Mouse (Mus musculus) liver, adult 2 months (tissue): ENCODE data around the gene Ckap5. TPM values are rescaled to one million over a fixed set of nuclear protein-coding genes. Genes with fewer than 3 reads are reported as not detected.
A peak's percentile ranks its signal among the peaks of the same experiment; 100 is the strongest.

Experiments used
- DNase-seq: peaks from one replicate; pipeline ENCODE4 v3.0.0-alpha.2; 2011; ENCODE audit warnings: low read depth, low spot score; ENCODE audit errors: extremely low read depth
- H3K27ac ChIP-seq: fragments of 200-500 bp; replicated peaks from 2 replicates; pipeline ENCODE4 v1.5.1; 2012; ENCODE audit warnings: low read depth, mild to moderate bottlenecking, control low read depth, inconsistent platforms, low read length; ENCODE audit not compliant: insufficient read depth
- H3K27me3 ChIP-seq: fragments of 200-500 bp; 2 replicates; pipeline ENCODE4 v1.6.1; 2012; ENCODE audit warnings: mild to moderate bottlenecking, moderate library complexity, low read length, inconsistent platforms; ENCODE audit not compliant: control insufficient read depth, insufficient read depth
- H3K36me3 ChIP-seq: fragments of 200-500 bp; 2 replicates; pipeline ENCODE4 v1.6.1; 2012; ENCODE audit warnings: low read length, inconsistent platforms; ENCODE audit not compliant: control insufficient read depth, insufficient read depth
- H3K4me1 ChIP-seq: fragments of 200-500 bp; 2 replicates; pipeline ENCODE4 v1.6.1; 2011; ENCODE audit warnings: low read length; ENCODE audit not compliant: control insufficient read depth, insufficient read depth
- H3K4me3 ChIP-seq: fragments of 200-500 bp; 2 replicates; pipeline ENCODE4 v1.5.1; 2011; ENCODE audit warnings: low read depth, mild to moderate bottlenecking, control low read depth, low read length, moderate library complexity; ENCODE audit not compliant: insufficient read depth
- H3K79me2 ChIP-seq: fragments of 200-500 bp; 2 replicates; pipeline ENCODE4 v1.6.1; 2012; ENCODE audit warnings: inconsistent platforms, mild to moderate bottlenecking, low read length, moderate library complexity; ENCODE audit not compliant: control insufficient read depth, insufficient read depth
- H3K9ac ChIP-seq: fragments of 200-500 bp; 2 replicates; pipeline ENCODE4 v1.6.1; 2012; ENCODE audit warnings: low read depth, mild to moderate bottlenecking, control low read depth, inconsistent platforms, low read length
- CTCF ChIP-seq: fragments of 200-500 bp; IDR thresholded peaks from 2 replicates; pipeline ENCODE4 v1.5.1; 2011; ENCODE audit warnings: low read depth, low read length, control low read depth
- POLR2A ChIP-seq: fragments of 200-500 bp; IDR thresholded peaks from 2 replicates; pipeline ENCODE4 v1.6.1; 2011; ENCODE audit warnings: low read length, control low read depth; ENCODE audit not compliant: insufficient read depth; ENCODE audit errors: extremely low read depth
- WGBS: fragments of 180-500 bp; shearing (Covaris S2); methylation state at CpG from one replicate; pipeline ENCODE4 v1.1.7; 2018; 5-methylcytosine and 5-hydroxymethylcytosine counted together
- polyA plus RNA-seq: library from polyadenylated mRNA; depleted of rRNA; stranded (reverse); fragments of >200 nt; gene quantifications from 2 replicates; pipeline ENCODE4 v1.2.3, GENCODE M21; 2012
- total RNA-seq: library from RNA; depleted of rRNA; stranded (reverse); fragments of >200 nt; gene quantifications from 2 replicates; pipeline ENCODE4 v1.2.3, GENCODE M21; 2014

Gene Ckap5
- total and polyA plus RNA-seq, 2 experiments, result 1.9 to 14.9 TPM

- H3K4me3 ChIP-seq, result no peak overlapping the region
- no peak overlapping the region for H3K27ac ChIP-seq
- 93% methylated on average over 11 of the region's 11 CpGs for WGBS
Measured at GRCm38 (mm10) chr2:91644021-91644420, 117.5 kb downstream of the Ckap5 start.

GRCm38 (mm10) chr2:91645354-91645753 lies 118.8 kb downstream of the Ckap5 start:
- no peak for TF ChIP-seq CTCF
- no peak for TF ChIP-seq POLR2A
- Histone ChIP-seq H3K27me3 (no peaks in the 10 kb centered on the region), H3K36me3 (peaks cover 7% of the 10 kb centered on the region; the same call in 1 of the 2 replicates), H3K79me2 (peaks cover 4% of the 10 kb centered on the region; the same call in 1 of the 2 replicates), H3K4me1 (no peaks in the 10 kb centered on the region), H3K4me3 (no peak overlapping the region), H3K9ac (no peak overlapping the region), H3K27ac (no peak overlapping the region)
- WGBS, result 97% methylated on average over 15 of the region's 15 CpGs
- DNase-seq, result no peak

More at GRCm38 (mm10) chr2:91644021-91644420, 117.5 kb downstream of the Ckap5 start:
- DNase-seq, result no peak
- H3K79me2 ChIP-seq, result peaks cover under 1% of the 10 kb centered on the region; the same call in 1 of the 2 replicates
- TF ChIP-seq CTCF (no peak), POLR2A (no peak)
- peaks cover 7% of the 10 kb centered on the region; the same call in 1 of the 2 replicates for H3K36me3 ChIP-seq
- no peaks in the 10 kb centered on the region for H3K4me1 ChIP-seq
- no peak overlapping the region for H3K9ac ChIP-seq
- H3K27me3 ChIP-seq, result no peaks in the 10 kb centered on the region

- 93% methylated on average over 11 of the region's 11 CpGs for WGBS
- Histone ChIP-seq H3K36me3 (peaks cover 7% of the 10 kb centered on the region; the same call in 1 of the 2 replicates), H3K4me1 (no peaks in the 10 kb centered on the region), H3K9ac (no peak overlapping the region), H3K27me3 (no peaks in the 10 kb centered on the region), H3K4me3 (no peak overlapping the region), H3K79me2 (peaks cover 4% of the 10 kb centered on the region; the same call in 1 of the 2 replicates), H3K27ac (no peak overlapping the region)
- TF ChIP-seq CTCF (no peak), POLR2A (no peak)
- DNase-seq, result no peak
Measured at GRCm38 (mm10) chr2:91645811-91646210, 119.2 kb downstream of the Ckap5 start.

GRCm38 (mm10) chr2:91646733-91647132 lies 120.2 kb downstream of the Ckap5 start:
- WGBS, result 23% methylated on average over 1 of the region's 1 CpGs
- Histone ChIP-seq H3K79me2 (peaks cover 4% of the 10 kb centered on the region; the same call in 1 of the 2 replicates), H3K4me1 (peaks cover 3% of the 10 kb centered on the region; the same call in 1 of the 2 replicates), H3K4me3 (no peak overlapping the region), H3K27ac (no peak overlapping the region), H3K9ac (no peak overlapping the region), H3K36me3 (peaks cover 7% of the 10 kb centered on the region; the same call in 1 of the 2 replicates), H3K27me3 (no peaks in the 10 kb centered on the region)
- TF ChIP-seq POLR2A (no peak), CTCF (peak; percentile 75)
- DNase-seq, result peak; percentile 56

GRCm38 (mm10) chr2:91649152-91649551 lies 122.6 kb downstream of the Ckap5 start:
- H3K4me1 ChIP-seq, result peaks cover 3% of the 10 kb centered on the region; the same call in 1 of the 2 replicates
- TF ChIP-seq POLR2A (no peak), CTCF (no peak)

GRCm38 (mm10) chr2:91649553-91650359 lies 123.2 kb downstream of the Ckap5 start, which contains the start of the genes Zfp408 and Arhgap1:
Gene Zfp408 (minus strand): TSS chr2:91649791.
Gene Arhgap1 (plus strand): TSS chr2:91649860.
- H3K4me3 ChIP-seq, result peak within 1 kb of the TSS; percentile 83
- peaks cover 4% of the 10 kb centered on the region; the same call in 1 of the 2 replicates for H3K79me2 ChIP-seq
- H3K36me3 ChIP-seq, result peaks cover 12% of the 10 kb centered on the region; the same call in 1 of the 2 replicates
- peak; percentile 97 for DNase-seq
- peak within 1 kb of the TSS; percentile 72 for H3K9ac ChIP-seq
- peaks cover 3% of the 10 kb centered on the region; the same call in 1 of the 2 replicates for H3K4me1 ChIP-seq
- TF ChIP-seq CTCF, result no peak
- peak; percentile 57; the same call in 1 of the 2 replicates for TF ChIP-seq POLR2A
- WGBS, result under 1% methylated on average over 44 of the region's 44 CpGs
- H3K27me3 ChIP-seq, result no peaks in the 10 kb centered on the region
- peak within 1 kb of the TSS; percentile 89 for H3K27ac ChIP-seq

More at GRCm38 (mm10) chr2:91649152-91649551, 122.6 kb downstream of the Ckap5 start:
- Histone ChIP-seq H3K4me3 (peak overlapping the region; percentile 74), H3K9ac (peak overlapping the region; percentile 68), H3K27ac (peak overlapping the region; percentile 89), H3K79me2 (peaks cover 4% of the 10 kb centered on the region; the same call in 1 of the 2 replicates), H3K27me3 (no peaks in the 10 kb centered on the region), H3K36me3 (peaks cover 10% of the 10 kb centered on the region; the same call in 1 of the 2 replicates)
- 2% methylated on average over 15 of the region's 15 CpGs for WGBS
- no peak for DNase-seq
